Mouse (Mus musculus): ENCODE measurements around the gene Ccpg1.

GRCm38 (mm10) chr9:73020566-73021097, 35.4 kb downstream of the Ccpg1 start:
- TF ChIP-seq TAL1 (IDR thresholded peaks at IDR 0.05; ENCODE audit: low read length): no peak
- no peak for TF ChIP-seq GATA1 (IDR thresholded peaks at IDR 0.05; ENCODE audit: low read length)
